Mouse (Mus musculus) retina, embryonic 14.5 days (tissue): ENCODE measurements around the gene Sympk.

Source experiments
- DNase-seq: peaks from one replicate; pipeline ENCODE4 v3.0.0-alpha.2; 2015; ENCODE audit warnings: low spot score

The Sympk gene

GRCm38 (mm10) chr7:19083701-19084100 lies 59.5 kb downstream of the Sympk start, which contains the start of gene Dmpk:
TSS of gene Dmpk (plus strand) at chr7:19083849.
- no peak for DNase-seq

DNA sequence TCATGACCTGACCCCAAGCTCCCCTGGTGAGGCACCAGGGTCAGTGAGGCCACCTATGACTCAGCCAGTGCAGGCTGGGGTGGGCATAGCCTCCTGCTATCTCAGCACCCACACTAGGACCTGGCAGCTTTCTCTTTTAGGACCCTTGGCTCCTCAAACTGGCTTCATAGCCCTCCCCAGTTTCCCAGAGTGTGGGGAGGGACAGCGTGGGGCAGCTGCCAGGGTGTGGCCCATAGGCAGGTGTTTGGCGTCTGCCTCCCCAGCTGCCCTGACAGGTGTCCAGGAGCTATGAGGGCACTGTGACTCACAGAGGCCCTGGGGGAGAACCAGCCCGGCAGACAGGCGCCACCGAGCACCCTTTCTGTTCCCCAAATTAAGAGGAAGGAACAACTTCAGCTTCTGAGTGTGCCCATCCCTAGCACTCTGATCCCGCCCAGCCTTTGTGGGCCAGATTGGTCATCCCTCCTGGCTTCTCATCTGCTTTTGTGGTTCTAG lies 60.1 kb downstream of the Sympk start:
- no peak for DNase-seq

- no peak for DNase-seq
These were observed 60.8 kb downstream of the Sympk start for GRCm38 (mm10) chr7:19084921-19085473.

DNA sequence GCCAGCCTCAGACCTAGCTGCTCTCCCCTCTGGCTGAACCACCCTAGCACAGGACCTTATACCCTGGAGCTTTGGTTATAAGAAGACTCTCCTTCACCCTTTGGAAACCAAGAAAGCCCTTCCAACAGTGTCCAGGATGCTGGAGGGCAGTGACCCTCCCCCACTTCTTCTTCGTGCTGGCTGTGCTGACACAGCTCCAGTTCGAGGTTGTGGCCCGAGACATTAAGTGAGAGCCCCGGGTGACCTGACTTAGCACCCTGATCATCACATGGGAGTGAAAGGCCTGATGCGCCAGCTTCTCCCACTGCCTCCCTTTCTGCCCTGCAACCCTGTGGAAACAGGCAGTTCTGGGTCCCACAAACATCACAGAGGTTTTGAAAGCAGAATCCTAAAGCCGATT lies 61.3 kb downstream of the Sympk start:
- no peak for DNase-seq

DNA sequence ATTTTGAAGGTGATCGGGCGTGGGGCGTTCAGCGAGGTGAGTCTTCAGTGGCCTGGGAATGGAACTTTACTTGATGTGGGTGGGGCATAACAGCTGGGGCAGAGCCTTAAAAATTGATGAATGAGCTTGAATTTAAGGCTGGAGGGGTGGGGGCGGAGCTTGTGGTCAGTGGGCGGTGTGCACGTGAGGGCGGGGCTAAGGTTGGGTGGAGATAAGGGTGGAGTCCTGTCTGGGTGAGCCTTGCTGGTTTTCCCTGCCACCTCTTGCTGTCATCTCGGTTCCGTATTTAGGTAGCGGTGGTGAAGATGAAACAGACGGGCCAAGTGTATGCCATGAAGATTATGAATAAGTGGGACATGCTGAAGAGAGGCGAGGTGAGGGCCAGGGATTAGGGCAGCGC lies 61.9 kb downstream of the Sympk start:
- peak; percentile 38 for DNase-seq

GRCm38 (mm10) chr7:19086760-19087159 lies 62.6 kb downstream of the Sympk start:
- DNase-seq, result no peak

DNA sequence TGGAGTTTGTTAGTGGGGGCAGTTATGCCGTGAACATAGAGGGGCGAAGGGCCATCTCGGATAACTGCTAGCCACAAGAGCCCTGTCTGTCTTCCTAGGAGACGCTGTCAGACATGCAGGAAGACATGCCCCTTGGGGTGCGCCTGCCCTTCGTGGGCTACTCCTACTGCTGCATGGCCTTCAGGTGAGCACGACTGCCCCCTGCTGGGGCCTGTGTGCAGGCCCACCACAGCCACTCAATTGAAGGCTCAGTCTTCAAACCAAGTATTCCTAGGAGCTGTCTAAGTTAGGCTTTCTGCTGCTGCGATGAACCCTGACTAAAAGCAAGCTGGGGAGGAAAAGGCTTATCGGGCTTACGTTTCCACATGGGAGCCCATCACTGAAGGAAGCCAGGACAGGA lies 64.6 kb downstream of the Sympk start:
- peak; percentile 83 for DNase-seq

DNA sequence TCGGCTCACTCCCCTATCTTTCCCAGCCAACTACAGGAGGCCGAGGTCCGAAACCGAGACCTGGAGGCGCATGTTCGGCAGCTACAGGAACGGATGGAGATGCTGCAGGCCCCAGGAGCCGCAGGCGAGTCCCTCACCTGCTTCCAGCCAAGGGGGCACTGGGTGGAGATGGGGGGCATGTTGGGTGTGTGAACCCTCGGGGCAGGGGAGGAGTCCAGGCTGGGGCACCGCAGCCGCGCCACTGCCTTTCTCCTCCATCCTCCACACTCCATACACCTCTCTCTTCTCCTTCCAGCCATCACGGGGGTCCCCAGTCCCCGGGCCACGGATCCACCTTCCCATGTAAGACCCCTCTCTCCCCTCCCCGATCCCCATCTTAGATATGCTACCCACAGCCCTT lies 67.7 kb downstream of the Sympk start:
- DNase-seq, result no peak

- peak; percentile 69 for DNase-seq
These were observed 68.4 kb downstream of the Sympk start for GRCm38 (mm10) chr7:19092381-19093173.

- DNase-seq, result peak; percentile 86
These were observed 69.0 kb downstream of the Sympk start for GRCm38 (mm10) chr7:19093174-19093521.

DNA sequence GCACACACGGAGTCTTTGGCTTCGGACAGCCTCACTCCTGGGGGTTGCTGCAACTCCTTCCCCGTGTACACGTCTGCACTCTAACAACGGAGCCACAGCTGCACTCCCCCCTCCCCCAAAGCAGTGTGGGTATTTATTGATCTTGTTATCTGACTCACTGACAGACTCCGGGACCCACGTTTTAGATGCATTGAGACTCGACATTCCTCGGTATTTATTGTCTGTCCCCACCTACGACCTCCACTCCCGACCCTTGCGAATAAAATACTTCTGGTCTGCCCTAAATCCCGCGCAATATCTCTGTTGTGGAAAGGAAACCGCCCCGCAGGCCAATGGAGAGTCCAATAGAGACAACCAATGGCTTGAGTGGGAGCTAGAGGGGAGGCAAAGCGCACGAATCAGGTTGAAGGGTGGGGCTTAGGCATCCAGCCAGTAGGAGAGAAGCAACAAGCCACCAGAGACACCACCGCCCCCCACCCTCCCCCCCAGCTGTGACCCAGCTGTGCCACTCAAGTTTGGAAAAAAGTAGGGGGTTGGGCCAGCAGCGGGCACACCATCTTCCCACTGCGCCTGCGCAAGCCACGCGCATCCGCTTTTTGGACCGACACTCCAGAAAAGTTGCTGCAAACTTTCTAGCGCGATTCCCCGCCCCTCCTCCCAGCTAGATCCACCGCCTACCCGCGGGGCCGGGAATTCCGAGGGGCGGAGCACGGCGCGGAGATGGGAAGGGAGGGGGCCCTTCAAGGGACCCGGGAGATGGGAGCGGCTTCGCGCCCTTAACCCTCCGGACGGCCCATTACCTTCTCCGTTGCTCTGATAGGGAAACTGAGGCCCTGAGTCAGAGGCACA lies 69.6 kb downstream of the Sympk start:
- peak; percentile 98 for DNase-seq

GRCm38 (mm10) chr7:19094471-19094825 lies 70.3 kb downstream of the Sympk start, which contains the start of gene Six5:
TSS of gene Six5 (plus strand) at chr7:19094594.
- peak; percentile 62 for DNase-seq

- DNase-seq, result peak; percentile 63
These were observed 70.9 kb downstream of the Sympk start for GRCm38 (mm10) chr7:19094826-19095750.

DNA sequence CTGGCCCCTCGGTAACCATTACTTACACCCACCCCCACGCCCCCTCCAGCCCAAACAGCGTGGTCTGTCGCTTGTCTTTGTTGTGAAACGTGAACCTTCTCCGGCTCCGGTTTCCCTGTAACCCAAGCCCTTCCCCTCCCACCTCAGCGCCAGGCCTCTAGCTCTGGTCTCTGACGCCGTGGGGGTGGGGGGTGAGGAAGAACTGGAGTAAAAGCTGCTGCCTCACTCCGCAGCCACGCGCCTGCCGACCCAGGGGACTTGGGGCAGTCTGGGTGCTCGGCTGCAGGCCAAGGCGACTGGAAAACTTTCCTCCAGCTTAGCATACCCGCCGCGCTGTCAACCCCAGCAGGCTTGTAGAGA lies 71.6 kb downstream of the Sympk start:
- peak; percentile 63 for DNase-seq

- no peak for DNase-seq
These were observed 72.3 kb downstream of the Sympk start for GRCm38 (mm10) chr7:19096421-19096976.

- no peak for DNase-seq
These were observed 73.0 kb downstream of the Sympk start for GRCm38 (mm10) chr7:19097217-19097616.

DNA sequence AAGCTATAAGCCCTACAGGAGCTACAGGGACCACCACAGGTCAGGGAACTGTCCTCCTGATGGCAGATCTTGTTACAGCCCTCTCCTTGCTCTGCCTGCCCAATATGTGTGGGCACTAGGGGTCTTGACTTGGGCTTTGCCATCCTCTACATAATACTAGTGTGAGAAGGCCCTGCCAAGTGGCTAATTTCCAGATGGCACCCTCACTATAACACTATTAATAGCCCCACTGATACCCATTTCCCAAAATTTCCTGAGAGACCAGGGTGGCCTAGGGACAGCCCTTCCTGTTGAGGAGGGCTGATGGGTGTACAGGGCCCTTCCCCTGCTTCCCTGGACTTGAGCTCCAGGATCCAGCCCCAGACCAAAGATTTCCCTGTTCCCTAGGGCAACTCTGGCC lies 73.7 kb downstream of the Sympk start:
- DNase-seq, result no peak

DNA sequence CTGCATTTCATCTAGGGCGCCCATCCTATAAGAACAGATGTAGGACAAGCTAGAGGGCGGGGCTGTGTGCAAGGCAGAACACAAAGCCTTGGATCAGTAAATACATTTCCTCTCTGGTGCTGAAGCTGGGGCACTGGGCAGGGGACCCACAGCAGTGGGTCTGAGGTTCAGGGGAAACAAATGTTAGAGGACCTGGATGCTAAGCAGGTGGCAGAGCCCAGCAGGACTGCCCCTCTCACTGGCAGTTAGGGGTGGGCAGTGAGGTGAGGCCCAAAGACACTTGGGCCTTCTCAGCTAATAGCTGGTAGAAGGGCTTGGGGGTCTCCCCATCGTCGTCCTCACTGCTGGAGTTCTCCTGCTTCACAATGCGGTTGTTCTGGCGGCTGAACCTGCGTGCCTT lies 74.6 kb downstream of the Sympk start:
- no peak for DNase-seq

GRCm38 (mm10) chr7:19100290-19100689 lies 76.1 kb downstream of the Sympk start:
- DNase-seq, result no peak

- DNase-seq, result no peak
These were observed 79.6 kb downstream of the Sympk start for GRCm38 (mm10) chr7:19103741-19104140.
